Mouse (Mus musculus) cerebellum, adult 2 months (tissue): ENCODE results near the gene Rcor1.

Experiments
- CTCF ChIP-seq: fragments of 200-500 bp; IDR thresholded peaks from 2 replicates; pipeline ENCODE4 v1.5.1; 2011; ENCODE audit warnings: low read depth, mild to moderate bottlenecking, control low read depth, low read length, moderate library complexity, borderline replicate concordance; ENCODE audit not compliant: insufficient read depth
- POLR2A ChIP-seq: fragments of 200-500 bp; IDR thresholded peaks from 2 replicates; pipeline ENCODE4 v1.6.1; 2011; ENCODE audit warnings: low read length, control low read depth, borderline replicate concordance; ENCODE audit not compliant: insufficient read depth

DNA sequence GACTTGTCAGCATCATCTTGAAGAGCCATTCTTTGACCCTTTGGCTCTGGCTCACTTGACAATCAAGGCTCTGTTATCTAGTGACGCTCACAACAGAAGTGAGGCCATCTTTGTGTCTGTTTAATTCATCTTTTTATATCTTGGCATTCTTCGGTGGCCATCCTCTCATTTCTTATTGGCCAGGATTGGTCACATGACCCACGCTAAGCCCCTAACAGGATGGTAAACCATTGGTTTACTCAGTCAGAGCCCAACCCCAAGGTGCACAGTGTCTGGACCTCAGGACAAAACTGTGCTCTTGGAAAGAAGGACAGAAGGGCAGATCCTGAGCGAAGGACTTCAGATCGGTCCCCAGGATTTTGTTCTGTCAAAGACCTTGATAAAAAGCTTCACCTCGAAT is 113.4 kb downstream of the Rcor1 start:
- no peak for TF ChIP-seq CTCF
- no peak for TF ChIP-seq POLR2A
